Mouse (Mus musculus) left cerebral cortex, adult 2 months (tissue): ENCODE measurements at regions not wholly inside any gene's neighbourhood (a gene's known extent, or its start where the extent isn't known, plus 50 kb on each side); places are given as distances from the start of the nearest gene placed in this dataset.

Experiments
- DNase-seq, 2 experiments: peaks; one replicate each; pipeline ENCODE4 v3.0.0; 2021 to 2022; ENCODE audit warnings: low spot score in 2 of 2, mixed read lengths in 1 of 2; ENCODE audit errors: extremely low spot score in 1 of 2
- H3K27ac ChIP-seq: fragments of 200-600 bp; 2 replicates; pipeline ENCODE4 v1.8.1; 2022
- H3K4me3 ChIP-seq: fragments of 200-600 bp; 2 replicates; pipeline ENCODE4 v1.8.1; 2022
- CTCF ChIP-seq: fragments of 200-600 bp; IDR thresholded peaks from 2 replicates; pipeline ENCODE4 v1.8.1; 2022; ENCODE audit warnings: antibody characterized with exemption, mild to moderate bottlenecking, moderate library complexity
- intact Hi-C: fragments of 180-260 bp; cut with DNase I; formaldehyde crosslinking; loops from one replicate; pipeline ENCODE4 v1.15.1; 2025

- no peak overlapping the region for H3K4me3 ChIP-seq
- intact Hi-C loops: no loop called here
- H3K27ac ChIP-seq: no peak overlapping the region
- DNase-seq: no peak
- no peak for TF ChIP-seq CTCF
Observed at GRCm38 (mm10) chr15:10887990-10888389, 64.1 kb upstream of the C1qtnf3 start.

DNA sequence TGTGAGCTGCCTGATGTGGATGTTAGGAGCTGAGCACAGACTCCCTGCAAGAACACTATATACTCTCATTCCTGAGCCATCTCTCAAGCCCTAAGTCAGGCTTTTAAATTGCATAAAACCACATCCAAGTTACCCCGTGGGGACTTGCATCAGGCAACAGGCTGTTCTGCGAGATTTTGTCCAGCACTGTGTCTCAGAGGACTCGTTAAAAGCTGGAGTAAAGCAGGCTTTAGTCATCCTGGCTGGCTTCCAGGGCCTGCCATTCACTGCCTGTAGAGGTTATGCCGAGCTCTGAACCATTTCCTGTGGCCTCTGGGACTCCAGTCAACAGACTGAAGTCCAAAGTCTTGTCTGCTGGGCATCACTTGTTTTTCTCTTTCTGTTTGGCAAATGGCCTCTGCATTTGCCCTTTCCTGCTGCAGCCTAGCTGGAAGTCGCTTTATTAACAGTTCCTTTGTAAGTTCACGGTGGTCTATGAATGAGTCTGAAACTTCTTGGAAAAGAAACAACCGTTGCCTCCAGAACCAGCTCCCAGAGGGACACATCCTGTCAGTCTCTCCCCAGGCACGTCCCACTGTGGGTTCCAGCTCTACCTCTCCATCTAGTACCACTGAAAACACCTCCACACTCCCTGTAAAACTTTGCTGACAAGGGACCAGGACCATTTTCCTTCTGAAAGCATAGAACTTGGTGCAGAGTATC lies 61.8 kb upstream of the C1qtnf3 start:
- Histone ChIP-seq H3K4me3 (no peak overlapping the region), H3K27ac (no peak overlapping the region)
- no peak for DNase-seq
- intact Hi-C loops: no loop called here
- no peak for TF ChIP-seq CTCF

DNA sequence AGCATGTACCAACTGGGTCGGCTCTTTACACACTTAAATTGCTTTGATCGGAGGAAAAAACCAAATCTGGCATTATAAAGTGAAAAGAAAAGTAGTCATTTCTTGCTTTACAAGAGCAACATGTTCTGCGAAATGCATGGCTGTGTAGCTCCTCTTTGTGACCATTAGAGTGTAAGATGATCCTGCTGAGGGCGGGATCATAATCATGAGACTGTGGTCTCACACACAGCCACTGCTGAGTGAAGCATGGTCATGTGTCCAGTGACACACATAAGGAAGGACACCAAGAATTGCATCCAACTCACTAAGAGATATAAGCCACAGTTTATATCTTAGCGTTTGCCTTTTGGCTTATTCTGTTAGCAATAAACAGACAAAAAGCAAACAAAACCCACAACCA lies 53.8 kb upstream of the C1qtnf3 start:
- intact Hi-C loops: loop anchor here (5.0 kb wide), 1 partner anchor 501 kb away; no protein-coding TSS in a partner anchor
- no peak overlapping the region for H3K27ac ChIP-seq
- TF ChIP-seq CTCF: no peak
- no peak overlapping the region for H3K4me3 ChIP-seq
- DNase-seq: no peak

DNA sequence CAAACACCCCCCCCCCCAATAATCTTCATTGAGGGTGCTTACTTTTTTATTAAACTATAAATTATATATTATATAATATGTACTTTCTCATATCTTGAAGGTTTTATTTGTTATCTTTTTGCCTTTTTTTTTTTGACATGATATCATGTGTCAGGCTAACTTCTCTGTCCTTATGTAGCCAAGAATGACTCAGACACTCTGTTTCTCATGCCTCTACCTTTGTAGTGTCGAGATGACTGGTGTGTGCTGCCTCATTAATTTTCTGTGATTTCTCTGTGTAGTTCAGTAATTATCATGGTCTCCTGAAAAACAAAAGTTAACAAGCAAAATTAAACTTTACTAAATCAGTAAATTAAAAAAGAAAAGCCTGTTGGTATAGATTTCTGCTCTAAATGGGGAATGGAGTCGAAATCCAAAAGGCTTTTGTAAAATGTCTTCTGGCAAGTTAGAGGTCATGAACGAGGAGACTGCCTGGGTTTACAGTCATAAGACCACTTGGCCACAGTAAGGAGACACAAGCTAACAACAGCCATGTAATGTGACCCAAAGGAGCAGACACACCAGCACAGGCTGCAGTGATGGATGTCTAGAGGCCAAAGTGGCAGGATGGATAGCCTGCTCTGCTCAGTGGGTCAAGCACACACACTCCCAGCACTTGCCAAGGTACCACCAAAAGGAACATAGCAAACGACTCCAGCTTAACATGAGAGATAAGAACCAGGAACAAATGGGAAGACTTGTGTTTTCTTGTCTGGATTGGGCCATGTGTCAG lies 53.2 kb upstream of the C1qtnf3 start:
- DNase-seq: no peak
- no peak overlapping the region for H3K4me3 ChIP-seq
- intact Hi-C loops: loop anchor here (5.0 kb wide), 1 partner anchor 502 kb away; no protein-coding TSS in a partner anchor
- H3K27ac ChIP-seq: no peak overlapping the region
- no peak for TF ChIP-seq CTCF

DNA sequence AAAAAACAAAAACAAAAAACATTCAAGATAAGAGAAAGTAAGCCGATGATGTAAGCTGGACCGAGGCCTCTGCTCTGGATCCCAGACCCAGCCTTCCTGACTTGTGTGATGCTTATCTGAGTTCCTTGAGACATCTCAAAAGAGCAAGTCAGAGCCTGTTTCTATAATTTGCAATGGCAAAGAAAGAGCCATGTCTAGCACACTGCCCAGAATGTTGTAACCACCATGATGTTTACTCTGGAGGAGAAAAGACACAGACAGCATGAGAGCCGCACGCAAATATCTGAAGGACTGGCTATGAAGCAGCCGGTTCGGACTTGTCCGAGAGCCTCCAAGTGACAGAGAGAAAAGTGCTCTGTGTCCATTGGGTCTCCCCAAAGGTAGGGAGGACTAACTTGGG lies 52.2 kb upstream of the C1qtnf3 start:
- H3K27ac ChIP-seq: no peak overlapping the region
- intact Hi-C loops: loop anchor here (5.0 kb wide), 1 partner anchor 503 kb away; no protein-coding TSS in a partner anchor
- H3K4me3 ChIP-seq: no peak overlapping the region
- no peak for DNase-seq
- no peak for TF ChIP-seq CTCF

- H3K4me3 ChIP-seq: no peak overlapping the region
- intact Hi-C loops: loop anchor here (1.0 kb wide), 1 partner anchor 400 kb away; no protein-coding TSS in a partner anchor
- peak in 1 of 2 experiments; percentile 13 for DNase-seq
- peak; percentile 72 for TF ChIP-seq CTCF
- no peak overlapping the region for H3K27ac ChIP-seq
Observed at GRCm38 (mm10) chr15:10901075-10901474, 51.1 kb upstream of the C1qtnf3 start.

DNA sequence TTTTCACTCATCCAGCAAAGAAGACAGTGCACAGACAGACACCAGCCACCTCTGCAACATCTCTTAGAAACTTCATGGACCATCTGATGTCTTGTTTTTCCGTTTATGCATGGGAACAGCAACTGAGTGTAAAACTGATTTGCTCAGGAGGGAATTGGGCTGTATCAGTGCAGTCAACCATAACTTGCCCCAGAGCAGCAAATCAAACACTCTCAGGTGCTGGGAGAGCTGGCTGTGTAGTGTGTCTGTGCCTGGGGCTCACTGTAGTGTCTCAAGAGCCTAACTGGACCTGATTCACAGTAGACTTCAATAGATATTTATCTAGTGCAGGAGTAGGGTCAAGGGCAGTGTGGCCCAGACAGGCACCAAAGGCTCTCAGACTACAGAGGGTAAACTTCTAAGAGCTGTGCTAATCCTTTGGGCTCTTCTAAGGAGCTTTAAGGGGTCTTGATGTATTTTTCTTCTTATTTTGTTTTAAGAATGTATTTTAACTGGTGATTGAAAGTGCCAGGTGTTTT lies 50.3 kb upstream of the C1qtnf3 start:
- no peak for DNase-seq
- intact Hi-C loops: loop anchor here (1.0 kb wide), 1 partner anchor 401 kb away; no protein-coding TSS in a partner anchor
- Histone ChIP-seq H3K27ac (no peak overlapping the region), H3K4me3 (no peak overlapping the region)
- TF ChIP-seq CTCF: no peak
